Mouse (Mus musculus) telencephalon, adult 2 months (tissue): ENCODE measurements around the gene Ube2n.
A peak's percentile ranks its signal among the peaks of the same experiment; 100 is the strongest.

Experiments used
- DNase-seq: peaks from one replicate; pipeline ENCODE4 v3.0.0-alpha.2; 2011; ENCODE audit warnings: low read depth, low spot score

The Ube2n gene

GRCm38 (mm10) chr10:95557337-95557828, 42.4 kb downstream of the Ube2n start:
- no peak for DNase-seq

GRCm38 (mm10) chr10:95559426-95559825, 44.5 kb downstream of the Ube2n start:
- DNase-seq = no peak

DNA sequence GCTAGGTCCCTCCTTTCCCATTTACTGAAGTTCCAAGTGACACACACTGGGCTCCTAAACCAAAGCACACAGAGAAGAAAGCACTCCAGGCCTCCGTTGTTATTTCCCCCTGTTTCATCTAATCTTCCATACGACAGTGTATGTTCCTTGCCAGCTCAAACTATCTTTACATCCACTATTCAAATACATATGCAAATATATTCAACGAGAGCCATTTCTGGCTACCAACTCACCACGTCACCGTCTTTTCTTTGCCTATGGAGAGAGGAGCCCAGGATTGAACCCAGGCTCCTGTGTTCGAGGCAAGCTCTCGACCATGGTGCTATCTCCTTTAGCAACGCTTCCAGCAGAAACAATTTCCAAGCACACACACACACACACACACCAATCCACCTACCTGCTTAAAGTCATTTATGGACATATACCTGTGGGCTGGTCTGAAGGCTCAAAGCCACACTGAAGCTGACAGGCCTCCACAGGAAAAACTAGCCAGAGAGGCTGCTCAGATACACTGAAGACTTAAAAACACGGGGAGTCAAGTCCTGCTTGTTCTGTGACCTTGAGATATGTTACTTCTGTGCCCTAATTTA, 45.5 kb downstream of the Ube2n start:
- no peak for DNase-seq

DNA sequence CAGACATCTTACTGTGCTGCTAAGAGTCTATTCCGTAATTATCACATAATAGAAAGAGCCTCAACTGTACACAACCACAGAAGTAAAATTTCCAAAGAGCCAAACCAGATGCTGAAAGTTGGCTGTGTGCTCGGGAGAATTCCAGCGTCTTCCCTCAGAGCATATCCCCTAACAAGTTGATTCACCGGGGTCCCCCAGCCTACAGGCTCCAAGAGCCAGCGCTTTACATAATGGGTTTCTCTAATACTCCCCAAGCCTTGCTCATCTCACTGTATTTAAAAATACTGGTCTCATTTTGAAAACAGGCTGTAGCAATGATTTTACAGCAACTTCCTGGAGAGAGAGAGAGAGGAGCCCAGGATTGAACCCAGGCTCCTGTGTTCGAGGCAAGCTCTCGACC, 46.7 kb downstream of the Ube2n start:
- no peak for DNase-seq

DNA sequence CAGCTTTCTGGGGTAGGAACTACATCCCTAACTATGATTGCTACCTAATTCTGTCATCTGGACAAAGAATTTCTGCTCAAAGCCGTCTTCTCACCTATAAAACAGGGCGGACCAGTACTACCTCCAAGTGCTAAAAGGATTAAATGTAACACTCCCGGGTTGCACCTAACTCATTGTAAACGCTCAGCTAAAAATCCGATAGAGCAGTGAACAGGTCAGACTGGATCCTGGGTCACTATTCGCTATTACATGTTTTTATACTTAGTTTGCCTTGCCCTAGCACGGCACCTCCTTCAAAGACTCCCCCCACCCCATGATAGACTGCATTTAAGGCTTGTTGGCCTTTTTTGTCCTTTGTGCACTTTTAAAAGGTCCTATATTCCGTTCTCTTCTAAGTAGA, 47.5 kb downstream of the Ube2n start:
- DNase-seq = no peak

- DNase-seq = no peak
These were observed 48.2 kb downstream of the Ube2n start for GRCm38 (mm10) chr10:95562859-95563841.

DNA sequence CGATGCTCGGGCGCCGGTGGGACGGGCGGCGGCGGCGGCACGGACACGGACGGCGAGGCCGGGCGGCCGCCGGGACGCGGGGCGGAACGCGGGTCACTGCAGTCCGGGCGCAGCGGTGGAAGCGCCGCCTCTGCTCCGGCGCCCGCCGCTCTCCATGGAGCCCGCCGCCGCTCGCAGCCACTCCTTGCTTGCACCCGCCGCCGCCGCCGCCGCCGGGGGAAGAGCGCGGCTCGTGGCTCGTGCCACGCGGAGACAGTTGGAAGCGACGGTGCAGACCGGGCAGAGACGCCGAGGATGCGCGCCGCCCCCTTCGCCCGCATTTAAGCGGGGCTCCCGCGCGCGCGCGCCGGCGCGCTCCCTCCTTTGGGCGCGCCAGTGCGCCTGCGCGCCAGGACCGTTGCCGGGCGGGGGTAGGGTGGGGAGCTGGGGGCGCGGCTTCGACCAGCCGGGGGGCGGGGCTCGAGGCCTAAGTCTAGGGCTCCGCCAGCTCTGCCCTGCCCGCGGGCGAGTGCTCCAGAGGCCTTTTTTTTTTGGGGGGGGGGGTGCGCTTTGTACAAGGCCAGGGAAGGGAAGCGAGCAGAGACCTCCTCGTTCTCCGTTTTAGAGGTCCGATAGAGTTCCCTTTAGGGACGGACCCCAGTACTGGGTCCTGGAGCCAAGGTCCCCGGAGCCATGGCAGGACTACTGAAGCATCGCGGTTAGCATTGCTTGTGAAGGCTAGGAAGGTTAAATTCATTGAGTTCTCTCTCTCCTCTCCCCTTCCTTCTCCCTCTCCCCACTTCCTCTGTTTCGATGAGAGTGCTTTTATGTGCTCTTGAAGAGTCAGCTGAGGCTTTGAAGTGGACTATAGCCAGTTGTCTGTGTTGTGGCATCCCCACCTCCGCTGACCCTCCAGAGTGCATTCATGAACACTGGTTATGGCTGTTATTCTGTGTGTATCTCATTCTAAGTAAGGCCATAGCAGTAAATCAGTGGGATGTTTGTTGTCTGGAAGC, 49.2 kb downstream of the Ube2n start, which contains the start of gene Nudt4:
Gene Nudt4, minus strand, starts transcription at position 296 of the 995 bp plus-strand sequence.
- DNase-seq = peak; percentile 72

DNA sequence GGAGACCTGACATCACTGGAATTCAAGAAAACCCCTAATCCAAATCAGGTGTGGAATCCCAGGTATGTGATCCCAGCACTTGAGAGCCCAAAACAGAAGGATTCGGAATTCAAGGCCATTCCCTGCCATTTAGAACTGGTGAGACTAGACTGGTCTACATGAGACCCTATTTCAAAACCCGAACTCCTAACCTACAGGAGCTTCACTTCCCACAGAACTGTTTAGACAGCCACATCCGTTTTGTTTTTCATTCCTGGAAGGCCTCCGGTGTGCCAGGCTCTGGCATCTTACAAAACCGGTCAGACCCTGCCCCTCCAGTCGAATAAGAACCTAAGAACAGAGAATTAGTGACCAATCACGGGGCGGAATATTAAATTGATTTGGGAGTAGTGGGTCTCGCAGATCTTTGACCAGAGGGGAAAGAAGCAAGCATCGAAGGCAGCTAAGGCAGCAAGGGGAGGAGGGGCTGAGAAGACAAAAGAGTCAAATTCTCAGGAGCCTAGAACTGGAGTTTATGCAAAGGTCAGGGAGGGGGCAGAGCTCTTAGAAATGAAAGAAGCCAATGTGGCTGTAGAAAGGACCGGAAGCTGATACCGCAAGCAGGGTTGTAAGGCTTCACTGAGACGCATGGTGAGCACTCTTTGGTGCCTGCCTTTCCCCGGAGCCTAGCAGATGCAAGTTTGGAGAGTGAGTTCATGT, 50.4 kb downstream of the Ube2n start:
- DNase-seq = no peak

DNA sequence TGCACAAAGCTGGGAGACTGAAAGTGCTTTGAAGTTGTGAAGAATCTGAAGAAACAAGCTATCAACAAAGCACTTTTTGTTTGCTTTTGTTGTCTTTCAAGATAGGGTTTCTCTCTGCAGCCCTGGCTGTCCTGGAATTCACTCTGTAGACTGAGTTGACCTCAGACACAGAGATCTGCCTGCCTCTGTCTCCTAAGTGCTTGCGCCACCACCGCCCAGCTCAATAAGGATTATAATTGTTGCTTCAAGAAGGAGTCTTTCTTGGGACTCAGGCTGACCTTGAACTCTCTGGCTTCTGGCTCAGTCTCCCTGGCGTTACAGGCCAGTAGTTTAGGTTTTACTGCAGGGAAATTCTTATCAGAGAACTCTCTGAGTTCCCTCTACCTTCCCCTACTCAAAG, 51.8 kb downstream of the Ube2n start:
- DNase-seq = no peak

- DNase-seq = no peak
These were observed 52.6 kb downstream of the Ube2n start for GRCm38 (mm10) chr10:95567550-95567949.

GRCm38 (mm10) chr10:95568016-95568415, 53.1 kb downstream of the Ube2n start:
- no peak for DNase-seq

DNA sequence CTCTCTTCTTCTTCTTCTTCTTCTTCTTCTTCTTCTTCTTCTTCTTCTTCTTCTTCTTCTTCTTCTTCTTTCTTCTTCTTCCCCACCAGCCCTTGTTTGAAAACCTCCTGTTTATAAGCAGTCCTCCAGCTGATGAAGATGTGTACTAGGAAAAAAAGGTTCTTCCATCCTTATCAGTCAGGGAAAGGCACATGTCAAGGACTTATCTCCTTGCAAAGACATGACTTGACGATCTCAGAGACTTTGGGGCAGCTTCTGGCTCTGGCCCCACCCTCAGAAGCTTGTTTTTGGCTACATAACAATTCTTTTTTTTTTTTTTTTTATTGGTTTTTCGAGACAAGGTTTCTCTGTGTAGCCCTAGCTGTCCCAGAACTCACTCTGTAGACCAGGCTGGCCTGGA, 54.5 kb downstream of the Ube2n start:
- no peak for DNase-seq

- no peak for DNase-seq
These were observed 60.0 kb downstream of the Ube2n start for GRCm38 (mm10) chr10:95574994-95575393.

DNA sequence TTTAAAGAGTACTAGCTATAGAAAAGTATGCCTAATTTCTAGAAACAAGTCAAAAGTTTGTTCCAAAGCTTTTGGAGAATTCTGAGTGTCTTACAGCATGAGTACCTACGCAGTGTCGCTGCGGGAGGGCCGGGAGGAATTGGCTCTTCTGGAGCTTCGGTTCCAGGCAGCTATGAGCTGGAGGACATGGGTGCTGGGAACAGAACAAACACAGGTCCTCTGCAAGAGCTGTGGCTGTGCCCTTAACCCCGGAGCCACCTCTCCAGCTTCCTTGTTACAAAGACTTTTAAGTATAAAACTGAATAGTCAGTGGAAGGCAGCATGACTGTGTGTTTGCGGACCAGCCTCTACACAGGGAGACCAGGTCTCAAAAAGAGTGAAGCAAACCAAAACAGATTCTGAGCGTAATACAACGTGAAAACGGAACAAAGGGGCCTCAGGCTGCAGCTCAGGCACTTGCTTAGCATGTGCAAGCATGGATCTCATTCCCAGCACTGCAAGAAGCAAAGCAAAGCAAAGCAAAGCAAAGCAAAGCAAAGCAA, 61.0 kb downstream of the Ube2n start:
- DNase-seq = no peak

DNA sequence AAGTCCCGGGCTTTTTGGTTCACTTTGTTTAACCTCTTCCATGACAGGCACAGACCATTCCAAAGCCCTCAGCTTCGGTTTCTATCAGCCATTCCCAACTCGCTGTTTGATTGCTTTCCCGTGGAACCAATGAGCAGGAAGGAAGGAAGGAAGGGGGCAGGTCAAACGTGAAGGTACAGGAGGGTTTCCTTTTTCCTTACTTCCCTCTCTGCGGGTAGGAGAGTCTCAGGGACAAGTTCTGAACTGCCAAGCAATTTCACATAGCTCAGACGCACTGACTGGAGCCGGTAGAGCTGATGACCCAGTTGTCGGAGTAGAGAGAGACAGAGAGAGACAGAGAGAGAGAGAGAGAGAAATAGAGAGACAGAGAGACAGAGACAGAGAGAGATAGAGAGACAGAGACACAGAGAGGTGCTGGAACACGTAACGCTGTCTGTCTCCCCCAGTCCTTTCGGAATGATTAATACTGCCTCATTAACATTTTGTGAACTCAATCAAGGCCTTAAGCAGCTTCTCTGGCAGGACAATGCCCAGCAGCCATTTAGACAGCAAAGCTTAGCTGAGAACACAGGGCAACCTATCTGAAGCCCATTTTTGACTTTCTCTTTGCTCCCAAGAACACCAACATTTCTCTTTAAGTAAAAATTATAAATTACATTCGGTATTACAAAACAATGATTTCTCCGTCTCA, 62.1 kb downstream of the Ube2n start:
- DNase-seq = no peak

DNA sequence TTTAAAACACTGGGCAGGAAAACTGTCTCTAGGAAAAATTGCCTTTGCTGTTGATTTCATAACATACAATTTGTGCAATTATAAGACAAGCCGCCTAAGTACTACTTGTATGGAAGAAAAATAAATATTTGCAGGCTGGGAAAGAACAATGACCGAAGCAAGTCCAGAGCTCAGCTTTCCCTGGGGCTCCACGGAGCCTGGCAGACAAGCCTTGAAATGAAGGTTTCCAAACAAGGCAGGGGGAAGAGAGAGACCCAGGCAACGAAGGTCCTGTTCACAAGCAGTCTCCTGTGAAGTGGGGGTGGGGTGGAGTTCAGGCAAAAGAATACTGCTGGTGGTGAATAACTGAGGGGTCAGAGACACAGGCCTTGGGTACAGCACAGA, 62.6 kb downstream of the Ube2n start:
- no peak for DNase-seq

DNA sequence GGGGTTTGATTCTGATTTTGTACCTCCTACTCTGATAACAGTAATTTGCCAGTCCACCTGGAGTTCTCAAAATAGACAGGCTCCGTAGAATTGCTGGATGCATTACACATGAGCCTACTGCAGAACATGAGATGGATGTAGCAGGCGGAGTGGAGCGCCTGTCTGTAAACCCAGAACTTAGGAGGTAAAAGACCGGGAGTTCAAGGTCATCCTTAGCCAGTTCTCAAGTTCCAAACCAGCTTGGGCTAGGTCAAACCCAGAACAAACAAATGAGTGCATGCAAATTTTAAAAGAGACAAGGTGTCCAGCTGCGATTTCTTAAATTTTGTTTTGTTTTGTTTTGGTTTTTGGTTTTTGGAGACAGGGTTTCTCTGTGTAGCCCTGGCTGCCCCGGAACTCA, 70.6 kb downstream of the Ube2n start:
- DNase-seq = no peak

DNA sequence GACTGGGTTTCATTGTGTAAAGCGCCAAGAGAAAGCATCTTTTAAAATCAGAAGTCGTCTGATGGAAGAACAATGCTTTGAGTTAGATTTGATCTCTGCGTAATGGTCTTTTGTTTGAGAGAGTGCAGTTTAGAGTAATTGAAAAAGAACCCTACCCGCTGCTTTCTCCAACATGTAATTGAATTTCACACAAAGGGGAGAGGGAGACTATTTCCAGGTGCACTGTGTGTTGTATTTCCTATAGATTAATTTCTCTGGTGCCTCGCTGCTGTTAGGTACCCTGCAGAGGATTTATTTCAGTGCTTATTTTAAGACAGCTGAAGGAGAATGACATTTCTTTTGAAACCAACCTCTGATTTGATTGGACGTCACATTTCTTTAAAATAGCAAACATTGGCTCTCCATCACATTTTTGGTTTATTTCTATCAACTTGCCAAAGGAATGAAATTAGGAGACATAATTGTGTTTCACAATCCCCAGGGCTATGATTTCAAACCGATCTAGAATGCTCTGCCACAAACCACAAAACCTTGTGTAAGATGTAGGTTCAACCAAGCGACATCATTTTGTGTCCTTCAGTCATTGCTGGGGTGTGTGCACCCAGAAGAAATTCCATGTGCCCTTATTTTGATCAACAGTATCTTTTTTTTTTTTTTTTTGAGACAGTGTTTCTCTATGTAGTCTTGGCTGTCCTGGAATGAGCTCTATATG, 72.7 kb downstream of the Ube2n start:
- no peak for DNase-seq

DNA sequence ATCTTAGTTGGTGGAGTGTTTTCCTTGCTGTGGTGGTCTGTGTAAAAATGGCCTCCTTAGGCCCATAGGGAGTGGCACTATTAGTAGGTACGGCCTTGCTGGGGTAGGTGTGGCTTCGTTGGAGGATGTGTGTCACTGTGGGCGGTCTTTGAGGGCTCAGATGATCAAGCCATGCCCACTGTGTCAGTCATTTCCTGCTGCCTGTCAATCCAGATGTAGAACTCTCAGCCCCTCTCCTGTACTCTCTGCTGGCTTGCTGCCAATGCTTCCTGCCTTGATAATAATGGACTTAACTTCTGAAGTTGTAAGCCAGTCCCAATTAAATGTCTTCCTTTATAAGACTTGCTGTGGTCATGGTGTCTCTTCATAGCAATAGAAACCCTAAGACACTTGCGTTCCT, 74.3 kb downstream of the Ube2n start:
- no peak for DNase-seq
